Mouse (Mus musculus) midbrain, embryonic 12.5 days (tissue): ENCODE data around the gene Dtx4. TPM values are rescaled to one million over a fixed set of nuclear protein-coding genes. Genes with fewer than 3 reads are reported as not detected.
A peak's percentile ranks its signal among the peaks of the same experiment; 100 is the strongest.
"Not testable (repeated sequence)": the region's sequence is repeated elsewhere in the genome, so short reads cannot be mapped to it uniquely, and the experiment has no call there.

ENCODE experiments used
- ATAC-seq: fragments of 200-750 bp; cut with Nextera tagmentation; 2 replicates; pipeline ENCODE4 v1.8.0; 2017; ENCODE audit warnings: low read depth, moderate TSS enrichment, moderate library complexity; ENCODE audit not compliant: low FRiP score
- H3K27ac ChIP-seq: fragments of 300-500 bp; sonication (generic); replicated peaks from 2 replicates; pipeline ENCODE4 v1.5.1; 2016; ENCODE audit warnings: mild to moderate bottlenecking
- H3K27me3 ChIP-seq: fragments of 300-500 bp; sonication (generic); 2 replicates; pipeline ENCODE4 v1.6.1; 2016; ENCODE audit warnings: mild to moderate bottlenecking
- H3K36me3 ChIP-seq: fragments of 300-500 bp; sonication (generic); 2 replicates; pipeline ENCODE4 v1.6.1; 2016
- H3K4me1 ChIP-seq: fragments of 300-500 bp; sonication (generic); 2 replicates; pipeline ENCODE4 v1.6.1; 2016
- H3K4me2 ChIP-seq: fragments of 300-500 bp; sonication (generic); replicated peaks from 2 replicates; pipeline ENCODE4 v1.6.1; 2016; ENCODE audit warnings: mild to moderate bottlenecking, moderate library complexity
- H3K4me3 ChIP-seq: fragments of 300-500 bp; sonication (generic); 2 replicates; pipeline ENCODE4 v1.5.1; 2016; ENCODE audit warnings: mild to moderate bottlenecking
- H3K9ac ChIP-seq: fragments of 300-500 bp; sonication (generic); replicated peaks from 2 replicates; pipeline ENCODE4 v1.6.1; 2016; ENCODE audit warnings: mild to moderate bottlenecking, moderate library complexity
- H3K9me3 ChIP-seq: fragments of 300-500 bp; sonication (generic); 2 replicates; pipeline ENCODE4 v1.6.1; 2016; ENCODE audit warnings: mild to moderate bottlenecking
- whole genome bisulfite sequencing: fragments of 180-500 bp; shearing (Covaris S2); methylation state at CpG from one replicate; pipeline ENCODE4 v1.1.7; 2016; 5-methylcytosine and 5-hydroxymethylcytosine counted together
- polyA plus RNA-seq: library from polyadenylated mRNA; unstranded; fragments of >200 nt; fragmentation: Nextera tagmentation; extraction: Ambion mirVana; gene quantifications from 2 replicates; pipeline ENCODE4 v1.2.1, GENCODE M21; 2016

The Dtx4 gene
- 63.5 and 67.3 TPM in 2 replicates for polyA plus RNA-seq

GRCm38 (mm10) chr19:12501370-12502347 lies at the start of gene Dtx4:
Gene Dtx4, minus strand, starts transcription at chr19:12501454.
- H3K9ac ChIP-seq: peak within 1 kb of the TSS; percentile 97
- H3K36me3 ChIP-seq: peaks cover 12% of the 10 kb centered on the region
- H3K4me1 ChIP-seq: peaks cover 36% of the 10 kb centered on the region
- ATAC-seq: peak; percentile 91
- no peaks in the 10 kb centered on the region for H3K27me3 ChIP-seq
- H3K4me3 ChIP-seq: peak within 1 kb of the TSS; percentile 96
- no peaks in the 10 kb centered on the region for H3K9me3 ChIP-seq
- H3K27ac ChIP-seq: peak within 1 kb of the TSS; percentile 98
- H3K4me2 ChIP-seq: peak within 1 kb of the TSS; percentile 73
- under 1% methylated on average over 73 of the region's 80 CpGs for WGBS

GRCm38 (mm10) chr19:12550005-12550942 lies 49.0 kb upstream of the Dtx4 start:
- no peak overlapping the region for H3K9ac ChIP-seq
- no peaks in the 10 kb centered on the region for H3K9me3 ChIP-seq
- ATAC-seq: no peak
- no peak overlapping the region for H3K27ac ChIP-seq
- H3K4me2 ChIP-seq: no peak overlapping the region
- H3K4me3 ChIP-seq: no peak overlapping the region
- no peaks in the 10 kb centered on the region for H3K27me3 ChIP-seq
- H3K4me1 ChIP-seq: no peaks in the 10 kb centered on the region
- 78% methylated on average over 5 of the region's 5 CpGs for WGBS
- no peaks in the 10 kb centered on the region for H3K36me3 ChIP-seq

GRCm38 (mm10) chr19:12549166-12549565 lies 47.9 kb upstream of the Dtx4 start:
- Histone ChIP-seq H3K9me3 (no peaks in the 10 kb centered on the region), H3K36me3 (no peaks in the 10 kb centered on the region), H3K4me2 (no peak overlapping the region), H3K27ac (no peak overlapping the region), H3K4me3 (no peak overlapping the region), H3K9ac (no peak overlapping the region), H3K27me3 (no peaks in the 10 kb centered on the region), H3K4me1 (no peaks in the 10 kb centered on the region)
- 81% methylated on average over 5 of the region's 5 CpGs for WGBS
- ATAC-seq: no peak

- not testable (repeated sequence) for H3K4me1 ChIP-seq, H3K27me3 ChIP-seq, ATAC-seq, H3K27ac ChIP-seq, H3K4me3 ChIP-seq, H3K36me3 ChIP-seq, H3K4me2 ChIP-seq, H3K9ac ChIP-seq, H3K9me3 ChIP-seq
- WGBS: 96% methylated on average over 11 of the region's 11 CpGs
Measured at GRCm38 (mm10) chr19:12545440-12545839, 44.2 kb upstream of the Dtx4 start, which contains the start of gene Fam111a. Gene Fam111a, plus strand, starts transcription at chr19:12545740.

GRCm38 (mm10) chr19:12541644-12542043 lies 40.4 kb upstream of the Dtx4 start:
- H3K4me1 ChIP-seq: no peaks in the 10 kb centered on the region
- H3K4me3 ChIP-seq: no peak overlapping the region
- ATAC-seq: no peak
- H3K9me3 ChIP-seq: no peaks in the 10 kb centered on the region
- H3K27ac ChIP-seq: no peak overlapping the region
- no peaks in the 10 kb centered on the region for H3K27me3 ChIP-seq
- no peak overlapping the region for H3K9ac ChIP-seq
- 38% methylated on average over 2 of the region's 2 CpGs for WGBS
- H3K4me2 ChIP-seq: no peak overlapping the region
- no peaks in the 10 kb centered on the region for H3K36me3 ChIP-seq

GRCm38 (mm10) chr19:12540727-12541126 lies 39.5 kb upstream of the Dtx4 start:
- Histone ChIP-seq H3K9me3 (no peaks in the 10 kb centered on the region), H3K4me2 (no peak overlapping the region), H3K4me3 (no peak overlapping the region), H3K9ac (no peak overlapping the region), H3K27me3 (no peaks in the 10 kb centered on the region), H3K4me1 (no peaks in the 10 kb centered on the region), H3K27ac (no peak overlapping the region), H3K36me3 (no peaks in the 10 kb centered on the region)
- WGBS: 73% methylated on average over 3 of the region's 3 CpGs
- no peak for ATAC-seq

- Histone ChIP-seq H3K27ac (no peak overlapping the region), H3K9ac (no peak overlapping the region), H3K27me3 (no peaks in the 10 kb centered on the region), H3K4me1 (no peaks in the 10 kb centered on the region), H3K36me3 (no peaks in the 10 kb centered on the region), H3K4me2 (no peak overlapping the region), H3K4me3 (no peak overlapping the region), H3K9me3 (no peaks in the 10 kb centered on the region)
- ATAC-seq: no peak
- 82% methylated on average over 1 of the region's 1 CpGs for WGBS
Measured at GRCm38 (mm10) chr19:12539975-12540374, 38.7 kb upstream of the Dtx4 start.

- H3K4me2 ChIP-seq: no peak overlapping the region
- H3K9ac ChIP-seq: no peak overlapping the region
- H3K36me3 ChIP-seq: no peaks in the 10 kb centered on the region
- no peak overlapping the region for H3K4me3 ChIP-seq
- no peaks in the 10 kb centered on the region for H3K27me3 ChIP-seq
- no peak overlapping the region for H3K27ac ChIP-seq
- H3K9me3 ChIP-seq: no peaks in the 10 kb centered on the region
- no peaks in the 10 kb centered on the region for H3K4me1 ChIP-seq
- ATAC-seq: no peak
Measured at GRCm38 (mm10) chr19:12537168-12537567, 35.9 kb upstream of the Dtx4 start.

GRCm38 (mm10) chr19:12523377-12523776 lies 22.1 kb upstream of the Dtx4 start:
- no peak overlapping the region for H3K27ac ChIP-seq
- no peak overlapping the region for H3K4me3 ChIP-seq
- H3K36me3 ChIP-seq: no peaks in the 10 kb centered on the region
- no peak overlapping the region for H3K4me2 ChIP-seq
- H3K9ac ChIP-seq: no peak overlapping the region
- 53% methylated on average over 4 of the region's 4 CpGs for WGBS
- H3K4me1 ChIP-seq: no peaks in the 10 kb centered on the region
- H3K9me3 ChIP-seq: no peaks in the 10 kb centered on the region
- H3K27me3 ChIP-seq: no peaks in the 10 kb centered on the region
- ATAC-seq: no peak

- H3K4me2 ChIP-seq: peak overlapping the region; percentile 56
Measured at GRCm38 (mm10) chr19:12518541-12518890, 17.3 kb upstream of the Dtx4 start.

GRCm38 (mm10) chr19:12517671-12518540 lies 16.7 kb upstream of the Dtx4 start:
- WGBS: 2% methylated on average over 15 of the region's 16 CpGs
- ATAC-seq: peak; percentile 88
- Histone ChIP-seq H3K4me2 (peak overlapping the region; percentile 56), H3K4me3 (peak overlapping the region; percentile 54), H3K9me3 (no peaks in the 10 kb centered on the region), H3K9ac (peak overlapping the region; percentile 68), H3K4me1 (no peaks in the 10 kb centered on the region), H3K27me3 (no peaks in the 10 kb centered on the region), H3K36me3 (no peaks in the 10 kb centered on the region), H3K27ac (no peak overlapping the region; the same call in 1 of the 2 replicates)

More at GRCm38 (mm10) chr19:12518541-12518890, 17.3 kb upstream of the Dtx4 start:
- Histone ChIP-seq H3K4me1 (no peaks in the 10 kb centered on the region), H3K27ac (no peak overlapping the region), H3K9ac (no peak overlapping the region), H3K4me3 (peak overlapping the region; percentile 54; the same call in 1 of the 2 replicates), H3K9me3 (no peaks in the 10 kb centered on the region), H3K27me3 (no peaks in the 10 kb centered on the region), H3K36me3 (no peaks in the 10 kb centered on the region)
- no peak for ATAC-seq
